Mouse (Mus musculus) 416B (cell line): ENCODE measurements around the gene Gm20388.

ENCODE experiments used
- DNase-seq: peaks from one replicate; pipeline ENCODE4 v3.0.0; 2011; ENCODE audit warnings: low read depth

Gm20388 gene

DNA sequence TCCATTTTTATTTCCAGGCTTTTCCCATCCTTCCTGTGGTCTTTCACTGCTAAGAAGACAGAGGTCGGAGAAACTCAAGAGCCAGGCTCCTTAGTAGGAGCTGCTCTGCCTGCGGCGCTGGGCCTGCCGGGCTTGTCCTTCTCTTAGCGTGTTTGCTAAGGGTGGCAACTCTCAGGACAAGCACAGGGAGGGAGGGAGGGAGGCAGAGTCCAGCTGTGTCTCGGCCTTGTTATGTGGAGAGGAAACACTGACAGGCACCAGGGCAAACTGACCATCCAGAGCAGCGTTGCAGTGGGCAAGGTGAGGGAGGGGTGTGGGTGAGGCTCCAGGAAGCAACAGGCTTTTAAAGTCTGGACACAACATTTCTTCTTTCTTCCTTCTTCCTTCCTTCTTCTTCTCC lies 178.9 kb downstream of the Gm20388 start:
- DNase-seq: no peak

DNA sequence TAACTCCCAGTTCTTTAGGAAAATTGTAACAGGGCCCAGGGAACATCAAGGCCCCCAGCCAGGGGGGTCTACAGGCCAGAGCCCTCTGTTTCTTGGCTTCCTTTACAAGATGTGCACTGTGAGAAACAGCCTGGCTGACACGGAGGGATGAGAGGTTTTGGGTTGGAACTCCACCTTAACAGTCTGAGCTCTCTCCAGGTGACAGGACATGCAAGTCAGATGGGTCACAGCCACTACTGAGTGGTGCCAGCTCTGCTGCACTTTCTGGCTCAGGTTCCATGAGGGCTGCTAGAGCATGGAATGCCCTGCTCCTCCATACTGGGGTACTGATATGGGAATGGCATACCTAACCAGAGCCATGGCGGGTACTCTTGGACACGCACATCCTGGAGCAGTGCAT lies 180.4 kb downstream of the Gm20388 start:
- no peak for DNase-seq

DNA sequence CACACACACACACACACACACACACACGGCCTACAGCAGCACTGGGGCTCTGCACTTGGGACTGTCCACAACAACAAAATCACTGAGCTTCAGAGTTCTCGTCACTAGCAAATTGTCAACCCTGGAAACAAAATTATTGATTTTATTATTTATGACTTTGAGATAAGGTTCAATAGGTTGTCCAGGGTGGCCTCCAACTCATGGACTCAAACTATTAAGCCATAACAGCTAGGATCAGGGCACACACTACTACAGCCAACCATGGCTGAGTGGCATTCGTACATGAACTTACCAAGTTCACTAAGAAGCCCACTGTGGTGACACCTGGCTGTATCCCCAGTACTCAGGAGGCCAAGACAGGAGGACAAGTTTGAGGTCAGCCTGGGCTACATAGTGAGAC lies 182.5 kb downstream of the Gm20388 start:
- no peak for DNase-seq

DNA sequence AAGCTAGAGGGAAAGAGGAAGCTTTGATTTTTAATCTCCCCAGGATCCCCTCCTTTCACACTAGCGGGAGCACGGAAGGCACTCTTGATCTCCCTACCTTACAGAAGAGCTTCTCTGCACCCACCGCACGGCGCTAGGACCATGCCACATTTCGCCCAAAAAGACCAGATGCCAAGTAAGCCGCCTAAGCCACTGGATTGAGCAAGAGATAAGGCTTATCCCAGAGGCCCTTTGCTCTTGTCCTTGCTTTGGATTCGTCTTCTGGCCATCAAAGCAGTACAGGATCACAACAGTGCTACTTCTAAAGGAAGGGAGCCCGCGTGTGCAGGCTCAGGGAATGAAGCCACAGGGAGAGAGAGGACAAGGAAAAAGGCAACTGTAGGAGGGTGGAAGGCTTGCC lies 184.2 kb downstream of the Gm20388 start:
- DNase-seq: no peak

DNA sequence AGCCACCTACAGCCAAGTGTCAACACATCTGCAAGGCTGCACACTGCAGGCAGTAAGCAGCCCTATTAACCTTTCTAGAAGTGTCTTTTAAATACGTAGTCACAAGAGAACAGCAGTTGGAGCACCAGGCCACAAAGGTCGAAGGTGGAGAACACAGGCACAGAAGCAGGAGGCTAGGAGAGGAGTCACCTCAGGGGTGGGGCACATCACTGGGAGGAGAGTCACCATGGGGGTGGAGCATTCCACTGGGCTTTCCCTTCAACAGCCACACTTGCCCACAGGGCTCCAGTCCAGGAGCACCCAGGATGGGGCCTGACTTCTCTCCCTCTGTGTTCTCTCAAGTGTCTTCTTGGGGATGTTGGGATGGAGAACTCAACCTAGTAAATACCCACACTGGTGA lies 185.8 kb downstream of the Gm20388 start:
- DNase-seq: no peak

DNA sequence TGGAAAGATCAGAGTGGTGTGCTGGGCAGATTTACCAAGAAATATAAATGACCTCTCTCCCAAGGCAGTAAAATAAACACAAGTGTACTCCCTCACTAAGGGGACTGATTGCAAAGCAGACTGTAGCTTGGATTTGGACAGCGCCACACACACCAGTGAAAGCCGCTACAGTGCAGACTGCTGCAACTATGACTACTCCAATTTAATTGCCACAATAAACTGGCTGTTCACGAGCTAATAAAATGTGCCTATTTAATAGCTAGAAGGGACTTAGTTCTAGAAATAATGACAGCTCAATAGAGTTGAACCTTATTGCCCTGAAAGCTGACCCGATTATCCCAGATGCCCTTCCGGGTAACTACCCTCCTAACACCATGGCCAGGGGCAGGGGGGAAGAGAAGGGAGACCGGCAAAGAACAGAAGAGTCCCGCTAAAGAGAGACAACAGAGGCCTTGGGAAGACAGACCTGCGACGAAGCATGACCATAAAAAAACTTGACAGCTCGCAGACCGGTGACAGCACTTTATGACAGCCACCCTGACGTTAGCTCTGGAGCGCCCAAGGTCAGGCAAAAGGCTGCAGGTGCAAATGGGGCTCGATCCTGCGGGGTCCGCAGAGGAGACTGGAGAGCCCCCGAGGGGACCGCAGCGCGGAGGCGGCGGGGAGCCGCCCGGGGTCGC lies 189.9 kb downstream of the Gm20388 start:
- no peak for DNase-seq

DNA sequence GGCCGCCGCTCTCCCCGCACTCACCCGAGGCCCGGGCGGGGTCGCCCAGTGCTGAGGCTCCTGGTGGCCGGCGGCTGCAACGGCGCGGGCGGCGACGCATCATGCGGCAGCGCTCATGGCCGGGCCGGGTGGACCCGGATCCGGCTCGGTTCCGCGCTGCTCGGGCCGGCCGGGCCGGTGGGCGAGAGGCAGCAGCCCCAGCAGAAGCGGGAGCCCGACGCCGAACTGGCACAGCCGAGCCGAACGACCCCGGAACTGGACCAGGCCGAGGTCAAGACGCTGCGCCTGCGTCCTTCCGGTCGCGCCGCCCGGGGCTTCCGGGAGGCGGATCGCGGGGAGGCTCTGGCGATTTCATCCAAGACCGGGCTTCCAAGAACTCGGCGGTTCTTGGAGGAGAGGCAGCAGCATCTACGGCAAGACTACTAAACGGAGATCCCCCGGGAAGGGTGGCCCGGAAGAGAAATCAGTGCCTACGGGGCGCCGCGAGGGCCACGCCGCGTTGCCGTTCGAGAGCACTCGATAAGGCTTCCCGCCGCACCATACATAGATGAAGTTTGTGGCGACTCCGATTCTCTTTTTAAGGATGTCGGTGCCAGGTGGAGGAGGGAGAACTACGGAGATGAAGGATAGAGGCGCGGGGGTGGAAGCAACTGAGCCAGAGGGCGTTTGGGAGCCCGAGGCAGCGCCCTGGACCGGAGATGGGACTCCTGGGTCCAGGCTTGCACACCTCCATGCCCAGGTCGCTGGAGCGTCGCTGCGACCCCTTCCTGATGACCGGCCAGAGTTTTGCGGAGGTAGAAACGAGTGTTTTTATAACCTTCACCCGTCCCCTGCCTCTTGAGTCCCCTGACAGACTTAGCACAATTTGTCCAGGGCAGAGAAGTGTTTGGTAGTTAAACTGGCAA lies 190.7 kb downstream of the Gm20388 start, which contains the start of gene Zdhhc7:
Zdhhc7 (minus strand) TSS at position 415 of the 905 bp plus-strand sequence.
- peak; percentile 70 for DNase-seq

DNA sequence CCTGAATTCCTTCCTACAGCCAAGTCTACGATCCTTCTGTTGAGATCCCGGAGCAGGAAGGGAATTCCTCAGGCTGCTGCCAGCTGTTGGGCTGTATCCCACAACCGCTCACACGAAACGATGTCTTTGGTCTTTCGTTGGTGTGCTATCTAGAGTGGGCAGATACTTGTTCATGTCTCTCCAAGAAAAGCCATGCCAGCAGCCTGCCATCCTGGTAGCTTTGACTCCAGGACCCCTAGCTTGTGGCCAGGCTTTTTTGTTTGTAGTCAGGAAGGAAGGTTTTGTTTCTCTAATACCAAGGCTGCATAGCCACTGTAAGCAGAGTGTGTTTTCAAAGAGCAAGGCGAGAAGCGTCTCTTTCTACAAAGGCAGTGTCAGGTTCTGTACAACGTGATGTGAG lies 193.3 kb downstream of the Gm20388 start:
- no peak for DNase-seq

DNA sequence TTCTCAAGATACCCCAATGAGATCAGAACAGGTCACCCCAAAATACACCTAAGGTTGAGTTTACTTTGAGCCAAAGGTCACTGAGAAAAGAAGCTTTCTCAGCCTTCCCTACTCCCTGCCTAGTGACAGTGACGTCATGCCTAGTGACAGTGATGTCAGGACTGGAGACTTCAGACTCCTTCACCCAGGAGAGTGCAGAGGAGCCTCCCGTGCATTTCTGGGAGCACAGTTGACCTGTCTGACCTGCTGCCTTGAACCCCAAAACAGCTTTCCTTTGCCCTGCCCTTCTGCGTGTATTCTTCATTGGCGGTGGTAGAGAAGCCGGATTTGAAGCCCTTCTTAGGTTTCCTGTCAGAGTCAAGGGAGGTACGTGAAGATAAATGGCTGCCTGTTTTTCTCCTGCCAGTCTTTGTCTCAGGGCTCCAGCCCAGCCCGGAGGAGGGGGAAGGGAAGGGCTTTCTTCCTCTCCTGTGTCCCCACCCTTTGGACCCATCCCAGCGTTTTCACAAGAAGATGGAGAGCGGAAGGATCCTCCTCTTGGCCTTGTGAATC lies 194.2 kb downstream of the Gm20388 start:
- DNase-seq: no peak

DNA sequence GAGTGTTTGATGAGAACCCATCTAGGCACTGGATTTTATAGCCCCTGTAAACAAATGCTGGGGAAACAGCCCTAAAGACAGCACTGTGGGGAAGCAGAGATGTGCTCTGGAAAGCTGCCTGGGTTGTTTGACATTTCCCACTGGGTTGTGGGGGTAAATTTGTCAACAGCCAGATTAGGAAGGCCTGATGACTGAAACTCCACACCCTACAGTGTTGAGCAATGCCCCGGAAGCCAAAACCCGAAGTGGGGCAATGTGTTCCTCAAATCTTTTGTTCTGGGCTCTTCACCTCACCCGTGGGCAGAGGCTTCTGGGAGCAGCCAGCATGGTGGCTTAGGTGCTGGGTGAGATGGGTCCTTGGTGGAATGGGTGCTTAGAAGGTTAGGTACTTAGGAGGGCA lies 198.5 kb downstream of the Gm20388 start:
- DNase-seq: peak; percentile 74

DNA sequence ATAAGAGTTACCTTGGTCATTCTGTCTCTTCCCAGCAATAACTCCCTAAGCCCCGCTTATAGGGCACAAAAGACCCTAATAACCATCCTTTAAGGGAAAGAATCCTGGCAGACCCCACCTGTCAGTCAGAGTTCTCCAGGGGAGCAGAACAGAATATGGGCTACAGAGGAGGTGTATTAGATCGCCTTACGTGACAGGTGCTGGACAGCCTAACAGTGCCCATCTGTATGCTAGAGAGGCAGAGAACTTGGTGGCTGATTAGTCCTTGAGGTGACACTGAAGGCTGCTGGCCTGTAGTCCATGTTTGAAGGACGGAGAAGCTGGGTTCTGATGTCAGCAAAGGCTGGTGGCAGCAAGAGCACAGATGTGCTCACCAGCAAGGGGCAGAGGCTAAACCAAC lies 200.3 kb downstream of the Gm20388 start:
- no peak for DNase-seq

DNA sequence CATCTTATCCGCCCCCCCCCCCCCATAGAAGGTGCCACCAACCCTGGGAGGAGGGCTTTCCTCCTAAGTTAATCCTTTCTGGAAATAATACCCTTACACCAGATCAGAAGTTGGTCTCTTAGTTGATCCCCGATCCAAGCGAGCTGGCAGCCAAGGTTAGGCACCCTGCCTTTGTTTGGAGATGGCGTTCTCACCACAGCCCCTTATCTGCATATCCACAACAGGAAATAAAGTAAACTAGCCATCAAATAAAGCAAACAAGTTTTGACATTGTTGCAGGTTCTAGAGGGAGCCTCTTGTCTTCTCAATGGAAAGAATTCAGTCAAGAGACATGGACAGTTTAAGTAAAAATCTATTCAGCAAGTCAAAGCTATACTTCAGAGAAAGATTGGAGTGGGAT lies 200.7 kb downstream of the Gm20388 start:
- no peak for DNase-seq

DNA sequence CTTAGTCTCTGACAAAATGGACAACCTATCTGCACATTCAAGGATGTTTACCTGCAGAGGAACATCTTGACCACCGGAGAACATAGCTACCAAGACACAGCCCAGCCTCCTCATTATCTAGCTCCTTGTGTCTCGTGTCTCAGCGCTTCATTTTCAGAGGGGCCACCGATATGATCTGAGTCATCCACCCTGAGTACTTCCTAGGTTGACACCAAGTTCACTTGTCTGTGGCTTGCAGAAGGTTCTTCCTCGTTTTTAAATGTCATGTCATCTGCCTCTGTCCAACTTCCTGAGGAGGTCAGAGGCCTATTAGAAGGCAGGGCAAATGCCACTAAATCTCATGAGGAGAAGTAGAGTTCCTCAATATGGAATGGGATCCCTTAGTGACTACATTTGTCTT lies 201.9 kb downstream of the Gm20388 start:
- DNase-seq: peak; percentile 80

DNA sequence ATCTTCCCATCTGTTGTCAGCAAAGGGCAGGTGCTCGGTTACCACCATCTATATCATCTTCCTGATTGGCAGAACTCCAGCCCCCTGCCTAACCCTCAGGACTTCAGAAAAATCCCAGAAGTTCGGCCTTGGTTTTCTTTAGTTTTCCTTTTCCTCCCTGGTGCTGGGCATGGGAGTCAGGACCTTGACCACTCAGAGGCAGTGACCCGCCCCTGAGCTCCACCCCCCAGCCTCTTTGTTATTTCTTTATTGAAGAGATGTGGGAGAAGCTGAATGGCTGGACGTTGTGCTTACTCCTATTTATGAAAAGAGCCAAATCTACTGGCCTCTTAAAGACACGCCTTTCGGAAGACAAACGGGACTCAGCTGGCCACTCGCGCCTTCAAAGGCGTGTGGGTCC lies 202.7 kb downstream of the Gm20388 start:
- DNase-seq: no peak

DNA sequence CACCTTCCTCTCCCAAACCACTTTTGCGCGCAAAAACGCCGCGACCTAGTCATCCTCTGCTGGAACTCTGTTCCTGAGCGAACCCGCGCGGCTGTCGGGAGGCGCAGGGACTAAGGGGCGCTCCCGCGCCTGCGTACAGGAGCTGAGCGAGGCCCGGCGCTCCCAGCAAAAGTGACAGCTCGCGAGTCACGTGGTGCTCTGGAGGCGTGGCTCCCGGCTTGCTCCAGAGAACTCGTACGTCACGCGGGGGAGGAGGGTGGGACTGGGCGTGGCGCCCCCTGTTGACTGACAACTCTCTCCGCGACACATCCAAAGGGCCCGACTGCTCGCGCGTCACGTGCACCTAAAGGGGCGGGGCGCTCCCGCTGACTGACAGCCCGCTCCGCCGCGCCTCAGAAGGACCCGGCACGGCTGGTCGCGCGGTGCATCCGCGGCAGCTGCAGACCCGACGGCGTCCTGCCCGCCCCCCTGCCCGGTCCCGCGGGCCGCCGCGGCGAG lies 203.2 kb downstream of the Gm20388 start, which contains the start of gene 6430548M08Rik:
6430548M08Rik (plus strand) TSS at position 395 of the 498 bp plus-strand sequence.
- DNase-seq: no peak

DNA sequence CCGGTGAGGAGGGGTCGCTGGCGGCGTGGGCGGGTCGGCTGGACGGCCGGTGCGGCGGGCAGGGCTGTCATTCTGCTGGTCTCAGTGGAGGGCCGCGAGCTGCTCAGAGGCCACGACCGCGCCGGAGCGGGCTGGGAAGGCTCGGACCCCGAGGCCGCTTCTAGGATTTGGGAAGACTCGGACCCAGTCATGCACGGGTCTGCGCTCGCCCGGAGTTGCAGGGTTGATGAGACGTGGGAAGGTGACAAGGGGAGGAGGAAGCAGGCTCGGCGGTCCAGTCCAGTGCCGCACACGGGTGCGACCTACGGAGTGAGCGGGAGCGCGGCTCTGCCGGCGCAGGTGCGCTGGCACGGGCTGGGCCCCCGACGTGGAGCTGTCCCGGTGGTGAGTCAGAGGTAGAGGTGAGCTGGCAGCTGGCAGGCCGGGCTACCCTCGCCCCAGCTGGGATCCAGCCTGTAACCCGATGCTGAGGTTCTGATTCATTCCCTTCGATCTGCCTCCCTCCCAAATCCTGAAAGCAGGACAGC lies 203.7 kb downstream of the Gm20388 start:
- no peak for DNase-seq

DNA sequence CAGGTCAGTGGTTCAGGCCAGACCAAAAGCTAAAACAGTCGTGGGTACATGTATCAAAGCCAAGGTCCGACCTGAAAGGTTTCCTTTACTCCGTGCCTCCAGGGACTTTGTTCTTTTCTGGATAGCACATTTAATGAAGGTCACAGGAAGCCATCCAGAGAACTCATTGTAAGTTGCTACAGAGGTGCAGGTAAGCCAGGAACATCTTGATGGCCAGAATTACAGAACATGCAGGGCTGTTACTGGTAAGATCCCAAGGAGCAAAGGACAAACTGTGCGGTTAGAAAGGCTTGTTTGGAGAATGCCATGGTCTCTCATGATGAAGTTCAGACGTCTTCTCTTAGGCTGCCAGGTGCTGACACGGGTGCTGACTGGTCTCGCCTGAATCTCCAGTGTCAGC lies 206.0 kb downstream of the Gm20388 start:
- no peak for DNase-seq

DNA sequence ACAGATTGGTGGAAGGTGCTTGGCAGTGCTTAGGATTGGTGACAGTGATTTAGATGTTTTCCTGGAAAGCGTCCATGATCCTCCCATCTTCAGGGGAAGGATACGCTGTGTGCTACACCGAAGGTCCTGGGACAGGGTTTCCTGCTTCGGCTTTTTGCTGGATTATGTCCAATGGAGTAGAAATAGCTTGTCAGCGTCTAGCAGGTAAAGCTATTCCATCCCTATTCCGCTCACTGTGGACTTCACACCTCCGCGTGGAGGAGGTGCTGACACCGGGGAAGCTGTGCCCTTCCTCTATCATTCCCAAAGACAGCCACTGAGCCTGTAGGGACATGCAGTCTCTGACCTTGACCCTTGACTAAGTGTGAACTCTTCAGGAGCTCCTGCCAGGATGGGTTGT lies 207.5 kb downstream of the Gm20388 start:
- no peak for DNase-seq

DNA sequence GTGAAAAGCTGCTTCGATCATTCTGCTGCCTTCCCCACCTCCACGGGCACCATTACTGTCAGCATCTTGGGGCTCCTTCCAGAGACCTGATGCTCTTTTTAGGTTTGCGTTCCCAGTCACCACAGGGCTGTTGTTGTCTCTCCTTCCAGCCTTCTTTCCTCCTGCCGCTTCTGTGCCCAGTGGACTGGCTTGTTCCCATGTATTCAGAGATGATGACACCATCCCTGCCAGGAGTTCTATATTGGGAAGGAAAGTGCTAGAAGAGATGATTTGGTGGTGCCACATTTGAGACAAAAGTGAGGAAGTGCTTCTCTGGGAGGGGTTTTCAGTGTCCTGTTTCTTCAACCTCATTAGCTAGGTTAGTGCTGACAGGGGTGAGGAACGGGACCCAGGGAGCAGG lies 208.2 kb downstream of the Gm20388 start:
- no peak for DNase-seq

DNA sequence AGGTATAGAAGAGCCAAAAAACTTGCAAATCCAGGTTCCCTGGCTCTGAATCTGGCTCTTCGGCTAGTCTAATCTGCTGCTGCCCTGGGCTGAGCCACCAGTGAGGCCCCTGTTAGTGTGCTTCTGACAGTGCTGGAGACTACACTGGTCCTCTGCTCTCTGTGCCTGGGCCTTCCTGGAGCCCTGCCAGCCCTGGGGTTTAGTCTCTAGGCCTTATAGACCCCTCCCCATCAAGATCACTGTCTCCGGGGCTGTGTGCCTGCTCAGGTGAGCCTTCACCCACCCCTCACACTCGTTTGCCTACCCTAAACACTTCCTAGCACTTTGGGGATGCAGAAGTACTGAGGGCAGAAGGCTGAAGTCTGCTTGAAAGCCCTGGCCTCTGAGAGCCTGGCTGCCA lies 208.8 kb downstream of the Gm20388 start:
- no peak for DNase-seq

DNA sequence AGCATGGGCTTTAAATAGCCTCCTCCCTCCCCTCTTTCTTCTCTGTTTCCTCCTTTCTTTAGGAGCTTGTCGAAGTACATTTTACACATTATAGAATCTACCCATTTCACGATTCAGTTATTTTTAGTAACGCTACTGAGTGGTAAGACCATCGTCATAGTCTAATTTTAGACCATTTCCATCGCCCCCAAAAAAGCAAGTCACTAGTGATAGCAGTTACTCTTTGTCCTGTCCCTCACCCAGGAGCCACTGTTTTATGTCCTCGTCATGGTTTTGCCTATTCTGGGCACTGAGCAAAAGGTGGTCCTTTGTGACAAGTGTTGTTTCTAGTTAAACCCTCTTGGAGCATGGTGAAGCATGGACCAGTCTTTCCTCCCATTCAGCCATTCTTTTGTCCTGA lies 209.3 kb downstream of the Gm20388 start:
- no peak for DNase-seq

DNA sequence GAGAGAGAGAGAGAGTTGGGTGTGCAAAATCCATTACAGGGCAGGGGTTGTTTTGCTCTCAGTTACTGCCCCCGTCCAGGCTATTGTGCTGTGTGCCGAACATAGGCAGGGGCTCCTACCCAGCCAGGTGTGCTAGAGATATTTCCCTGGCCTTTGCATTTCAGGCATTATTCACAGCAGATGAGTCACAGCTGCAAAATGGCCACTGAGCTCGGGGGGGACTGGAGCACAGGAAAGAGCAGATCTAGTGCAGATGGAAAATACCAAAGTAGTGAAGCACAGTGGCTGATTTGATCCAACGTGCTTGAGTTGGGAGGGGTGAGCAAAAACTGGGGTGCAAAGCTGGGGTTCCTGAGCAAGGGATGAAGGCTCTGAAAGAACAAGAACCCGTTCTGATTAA lies 210.3 kb downstream of the Gm20388 start:
- DNase-seq: no peak

DNA sequence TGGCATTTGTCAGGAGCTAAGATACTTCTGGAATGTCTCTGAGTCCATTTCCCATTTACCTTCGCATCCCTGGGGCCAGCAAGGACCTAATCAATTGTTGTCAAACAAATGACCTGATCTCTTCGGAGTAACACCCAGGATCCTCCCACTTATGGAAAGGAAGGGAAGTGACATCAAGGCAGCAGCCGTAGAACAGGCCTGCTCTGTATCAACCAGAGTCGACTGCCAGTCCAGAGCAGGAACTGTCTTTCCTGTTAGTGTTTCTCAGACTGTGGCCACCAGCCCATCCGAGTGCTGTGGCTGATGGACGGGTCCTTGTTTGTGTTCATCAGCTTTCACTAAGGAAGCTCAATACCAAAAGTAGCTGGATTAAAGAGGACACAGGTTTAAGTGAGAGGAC lies 213.6 kb downstream of the Gm20388 start:
- DNase-seq: no peak
